Mouse (Mus musculus): ENCODE results near the gene AC153137.1. TPM values are rescaled to one million over a fixed set of nuclear protein-coding genes. Genes with fewer than 3 reads are reported as not detected.

AC153137.1 gene
- polyA plus RNA-seq, 1 experiment from 2014 or later, result not detected

GRCm38 (mm10) chr1:30940571-30940970 lies 37.2 kb downstream of the AC153137.1 start:
- H3K9me3 ChIP-seq, result no peaks in the 10 kb centered on the region
- DNase-seq (ENCODE audit: low spot score), result no peak
- no peaks in the 10 kb centered on the region for H3K4me1 ChIP-seq (replicated peaks)
- no peaks in the 10 kb centered on the region for H3K27me3 ChIP-seq (ENCODE audit: insufficient read depth, poor library complexity, severe bottlenecking)
- H3K27ac ChIP-seq, result no peak overlapping the region
- WGBS, result 83% methylated on average over 3 of the region's 3 CpGs
- H3K4me3 ChIP-seq, result no peak overlapping the region
- H3K36me3 ChIP-seq, result peaks cover 36% of the 10 kb centered on the region

DNA sequence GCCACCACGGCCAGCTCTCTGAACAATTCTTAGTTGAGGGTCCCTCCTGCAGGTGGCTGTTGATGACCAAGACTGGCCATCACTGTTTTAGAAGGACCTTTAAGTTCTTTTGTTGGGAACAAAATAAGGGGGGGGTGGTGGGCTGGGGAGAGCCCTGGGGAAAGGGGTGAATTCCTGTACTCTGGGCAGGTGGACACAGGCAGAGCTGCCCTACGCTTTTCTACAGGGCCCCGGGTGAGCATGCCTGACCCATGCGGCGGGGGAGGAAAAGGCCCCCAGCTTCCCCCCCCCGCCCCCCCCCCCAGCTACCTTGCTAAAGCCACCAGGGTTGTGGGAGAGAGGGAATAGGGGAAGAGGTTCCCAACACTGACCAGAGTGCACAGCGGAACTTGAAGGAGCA lies 39.4 kb downstream of the AC153137.1 start:
- Histone ChIP-seq H3K27me3 (ENCODE audit: insufficient read depth, poor library complexity, severe bottlenecking) (no peaks in the 10 kb centered on the region), H3K4me3 (no peak overlapping the region), H3K9me3 (no peaks in the 10 kb centered on the region), H3K27ac (no peak overlapping the region), H3K36me3 (peaks cover 14% of the 10 kb centered on the region), H3K4me1 (replicated peaks) (no peaks in the 10 kb centered on the region)
- no peak for DNase-seq (ENCODE audit: low spot score)
- 75% methylated on average over 7 of the region's 7 CpGs for WGBS

DNA sequence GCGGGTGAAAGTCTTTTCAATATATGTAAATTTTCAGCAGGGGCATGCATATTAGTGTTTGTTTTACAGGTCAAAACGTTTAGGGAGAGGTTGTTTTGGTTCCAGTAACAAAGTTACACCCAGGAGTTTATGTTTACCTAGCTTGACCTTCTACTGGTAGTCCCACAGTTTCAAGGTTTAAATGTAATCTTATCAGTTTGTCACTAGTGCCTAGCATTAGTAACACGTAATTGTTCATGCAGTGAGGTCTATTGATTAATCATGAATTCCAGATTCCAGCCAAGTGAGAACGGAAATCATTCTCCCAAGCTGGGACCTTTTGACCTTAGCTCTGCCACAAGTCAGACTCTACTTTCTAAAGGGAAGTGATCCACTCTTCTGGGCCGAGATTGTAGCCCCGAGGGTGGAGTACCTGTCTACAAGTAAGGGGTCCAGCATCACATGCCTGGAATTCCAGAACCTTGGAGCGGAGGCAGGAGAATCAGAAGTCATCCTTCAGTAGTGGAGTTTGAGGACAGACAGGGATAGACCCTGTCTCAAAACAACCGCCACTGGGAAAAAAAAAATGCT lies 40.3 kb downstream of the AC153137.1 start:
- Histone ChIP-seq H3K9me3 (no peaks in the 10 kb centered on the region), H3K4me1 (replicated peaks) (no peaks in the 10 kb centered on the region), H3K36me3 (peaks cover 10% of the 10 kb centered on the region), H3K27me3 (ENCODE audit: insufficient read depth, poor library complexity, severe bottlenecking) (no peaks in the 10 kb centered on the region), H3K4me3 (no peak overlapping the region), H3K27ac (no peak overlapping the region)
- DNase-seq (ENCODE audit: low spot score), result no peak
- WGBS, result 53% methylated on average over 8 of the region's 8 CpGs

- Histone ChIP-seq H3K4me1 (replicated peaks) (no peaks in the 10 kb centered on the region), H3K27ac (no peak overlapping the region), H3K36me3 (peaks cover 10% of the 10 kb centered on the region)
These were observed 41.3 kb downstream of the AC153137.1 start for GRCm38 (mm10) chr1:30936488-30936887.

GRCm38 (mm10) chr1:30930823-30931222 lies 46.9 kb downstream of the AC153137.1 start:
- Histone ChIP-seq H3K9me3 (no peaks in the 10 kb centered on the region), H3K27me3 (ENCODE audit: insufficient read depth, poor library complexity, severe bottlenecking) (no peaks in the 10 kb centered on the region), H3K4me1 (replicated peaks) (no peaks in the 10 kb centered on the region), H3K36me3 (no peaks in the 10 kb centered on the region), H3K27ac (no peak overlapping the region), H3K4me3 (no peak overlapping the region)
- 71% methylated on average over 2 of the region's 2 CpGs for WGBS
- DNase-seq (ENCODE audit: low spot score), result no peak

More at GRCm38 (mm10) chr1:30936488-30936887, 41.3 kb downstream of the AC153137.1 start:
- Histone ChIP-seq H3K9me3 (no peaks in the 10 kb centered on the region), H3K4me3 (no peak overlapping the region), H3K27me3 (ENCODE audit: insufficient read depth, poor library complexity, severe bottlenecking) (no peaks in the 10 kb centered on the region)
- 84% methylated on average over 2 of the region's 2 CpGs for WGBS
- DNase-seq (ENCODE audit: low spot score), result no peak

GRCm38 (mm10) chr1:30930194-30930593 lies 47.6 kb downstream of the AC153137.1 start:
- 89% methylated on average over 2 of the region's 2 CpGs for WGBS
- no peak for DNase-seq (ENCODE audit: low spot score)

More at GRCm38 (mm10) chr1:30930194-30930593, 47.6 kb downstream of the AC153137.1 start:
- Histone ChIP-seq H3K9me3 (no peaks in the 10 kb centered on the region), H3K36me3 (no peaks in the 10 kb centered on the region), H3K27ac (no peak overlapping the region), H3K27me3 (ENCODE audit: insufficient read depth, poor library complexity, severe bottlenecking) (no peaks in the 10 kb centered on the region), H3K4me1 (replicated peaks) (no peaks in the 10 kb centered on the region), H3K4me3 (no peak overlapping the region)

Other genes starting within 250 kb of the AC153137.1 start
- gene Phf3, start 104.0 kb downstream of the AC153137.1 start, polyA plus RNA-seq (2016; fragmentation: Nextera tagmentation; extraction: Ambion mirVana), result 25.3 and 27.6 TPM in 2 replicates
- not detected in 2 replicates for gene Lgsn, start 198.4 kb upstream of the AC153137.1 start, polyA plus RNA-seq (2016; fragmentation: Nextera tagmentation; extraction: Ambion mirVana)
- gene 4931428L18Rik, start 244.7 kb upstream of the AC153137.1 start, polyA plus RNA-seq (2016; fragmentation: Nextera tagmentation; extraction: Ambion mirVana), result not detected in 2 replicates
- not detected in 2 replicates for gene Pih1d3, start 244.9 kb upstream of the AC153137.1 start, polyA plus RNA-seq (2016; fragmentation: Nextera tagmentation; extraction: Ambion mirVana)